In genomic region chr11:120011114-120011760, GRCm38 (mm10) we compare ENCODE assay signal across 11 mouse cellular contexts. TPM values are rescaled to one million over a fixed set of nuclear protein-coding genes. Genes with fewer than 3 reads are reported as not detected.
A peak's percentile ranks its signal among the peaks of the same experiment; 100 is the strongest.
DNase-seq lines count a peak whose midpoint lies in the region; ATAC-seq and TF ChIP-seq lines count a peak whose summit lies in the region.
"Had no signal": no experiment of that assay in that cellular context is flagged by ENCODE, and none has a peak within 500 bp of the region (broad histone marks: within the 10 kb centered on the region; RNA-seq: fewer than 3 reads in every experiment).

No protein-coding gene starts in this region.

- no peak for TF ChIP-seq POLR2A in cerebellum, adult 2 months (IDR thresholded peaks at IDR 0.05; ENCODE audit: borderline replicate concordance, insufficient read depth, low read length)
- no peak for TF ChIP-seq POLR2A in kidney, adult 2 months (IDR thresholded peaks at IDR 0.05; ENCODE audit: low read depth, low read length)

- no peaks in the 10 kb centered on the region for H3K9me3 ChIP-seq in kidney, embryonic 16.5 days (ENCODE audit: low read length)
- no peaks in the 10 kb centered on the region for H3K9me3 ChIP-seq in hindbrain, postnatal 0 days (ENCODE audit: low read length)

- 52% methylated on average over 11 of the region's 11 CpGs for WGBS in cerebellum, adult 2 months
- 70% methylated on average over 11 of the region's 11 CpGs for WGBS in kidney, embryonic 16.5 days
- 81% methylated on average over 11 of the region's 11 CpGs for WGBS in kidney, adult 2 months
- WGBS in hindbrain, postnatal 0 days, result 63% methylated on average over 11 of the region's 11 CpGs

- peaks cover 55% of the 10 kb centered on the region for H3K4me1 ChIP-seq in cerebellum, adult 2 months (ENCODE audit: control insufficient read depth, insufficient read depth, low read length)
- peaks cover 16% of the 10 kb centered on the region for H3K4me1 ChIP-seq in kidney, embryonic 16.5 days (ENCODE audit: insufficient read depth, low read length)
- H3K4me1 ChIP-seq in kidney, adult 2 months (ENCODE audit: control insufficient read depth, insufficient read depth, low read length), result peaks cover 7% of the 10 kb centered on the region; the same call in 1 of the 2 replicates
- no peaks in the 10 kb centered on the region for H3K4me1 ChIP-seq in hindbrain, postnatal 0 days (ENCODE audit: insufficient read depth, low read length)

- no peaks in the 10 kb centered on the region for H3K27me3 ChIP-seq in cerebellum, adult 2 months (ENCODE audit: control insufficient read depth, insufficient read depth, low read length)
- 0 out of 2 replicates have a peak, but pooled peaks cover 6% of the 10 kb centered on the region for H3K27me3 ChIP-seq in kidney, embryonic 16.5 days (ENCODE audit: insufficient read depth, low read length)
- no peaks in the 10 kb centered on the region for H3K27me3 ChIP-seq in kidney, adult 2 months (replicated peaks; ENCODE audit: control insufficient read depth, insufficient read depth, low read length)
- no peaks in the 10 kb centered on the region for H3K27me3 ChIP-seq in hindbrain, postnatal 0 days (ENCODE audit: insufficient read depth, low read length)

- H3K4me2 ChIP-seq in kidney, embryonic 16.5 days (replicated peaks; ENCODE audit: low read depth, low read length), result peak overlapping the region; percentile 40; the same call in 1 of the 2 replicates
- H3K4me2 ChIP-seq in hindbrain, postnatal 0 days (ENCODE audit: low read depth, low read length), result 0 out of 2 replicates have a peak overlapping the region, but pooled peaks have one; percentile 28

- no peak for TF ChIP-seq CTCF in cerebellum, adult 2 months (IDR thresholded peaks at IDR 0.05; ENCODE audit: borderline replicate concordance, insufficient read depth, low read depth, low read length)
- no peak for TF ChIP-seq CTCF in kidney, adult 2 months (conservative IDR thresholded peaks at IDR 0.05; ENCODE audit: insufficient read depth, insufficient read length, low read depth, low read length)
- no peak for TF ChIP-seq CTCF in hindbrain, postnatal 0 days (IDR thresholded peaks at IDR 0.05; ENCODE audit: low read depth)

- peak overlapping the region; percentile 14; the same call in 1 of the 2 replicates for H3K27ac ChIP-seq in cerebellum, adult 2 months (ENCODE audit: insufficient read depth, low read length)
- H3K27ac ChIP-seq in kidney, embryonic 16.5 days (ENCODE audit: low read length), result no peak overlapping the region
- H3K27ac ChIP-seq in kidney, adult 2 months (ENCODE audit: insufficient read depth, low read depth, low read length), result no peak overlapping the region
- H3K27ac ChIP-seq in hindbrain, postnatal 0 days, result no peak overlapping the region

- peak; percentile 57 to 60 for DNase-seq in cerebellum, adult 2 months
- no peak for DNase-seq in cerebellum, postnatal 4 days (ENCODE audit: low spot score in 2 of 2)
- no peak for DNase-seq in kidney, adult 2 months
- DNase-seq in cerebellum, adult 9-11 months, result peak; percentile 76
- no peak for DNase-seq in hindbrain, postnatal 0 days (ENCODE audit: low spot score)
- no peak for DNase-seq in urinary bladder, adult 2 months (ENCODE audit: low spot score)
- DNase-seq in gastrocnemius, postnatal 4 days (ENCODE audit: low spot score in 2 of 2), result no peak
- DNase-seq: adrenal gland, adult 8-10 months; layer of hippocampus, adult 9-11 months had no signal

- no peak overlapping the region for H3K4me3 ChIP-seq in cerebellum, adult 2 months (replicated peaks; ENCODE audit: insufficient read depth, low read depth, low read length)
- H3K4me3 ChIP-seq in kidney, embryonic 16.5 days (ENCODE audit: low read length), result no peak overlapping the region
- no peak overlapping the region for H3K4me3 ChIP-seq in kidney, adult 2 months (ENCODE audit: insufficient read depth, low read depth, low read length)
- no peak overlapping the region for H3K4me3 ChIP-seq in hindbrain, postnatal 0 days (ENCODE audit: low read length)

- ATAC-seq in kidney, embryonic 16.5 days (ENCODE audit: low FRiP score, low TSS enrichment), result no peak
- no peak for ATAC-seq in hindbrain, postnatal 0 days

- H3K36me3 ChIP-seq in kidney, embryonic 16.5 days (ENCODE audit: insufficient read depth, low read length), result no peaks in the 10 kb centered on the region
- H3K36me3 ChIP-seq in kidney, adult 2 months (ENCODE audit: control insufficient read depth, insufficient read depth, low read length), result no peaks in the 10 kb centered on the region
- peaks cover 14% of the 10 kb centered on the region; the same call in 1 of the 2 replicates for H3K36me3 ChIP-seq in hindbrain, postnatal 0 days (ENCODE audit: insufficient read depth, low read length)

- no peak overlapping the region for H3K9ac ChIP-seq in kidney, embryonic 16.5 days (replicated peaks; ENCODE audit: low read length)
- no peak overlapping the region for H3K9ac ChIP-seq in hindbrain, postnatal 0 days (replicated peaks; ENCODE audit: low read length)

RNA-seq across cellular contexts. Expression of gene Aatk, which starts 35.7 kb away (rescaled TPM):
- 296 and 298 TPM in 2 replicates for polyA plus RNA-seq in cerebellum, adult 2 months (2012; rRNA removed)
- 1.7 and 2.0 TPM in 2 replicates for polyA plus RNA-seq in kidney, embryonic 16.5 days (2015; fragmentation: Nextera tagmentation; extraction: Ambion mirVana)
- polyA plus RNA-seq in kidney, adult 2 months (2012; rRNA removed), result 5.1 and 6.8 TPM in 2 replicates
- 161 and 184 TPM in 2 replicates for total RNA-seq in hindbrain, postnatal 0 days (2014; rRNA removed)
- 33.3 and 35.5 TPM in 2 replicates for polyA plus RNA-seq in hindbrain, postnatal 0 days (2015; fragmentation: Nextera tagmentation; extraction: Ambion mirVana)
- 15.2 and 15.3 TPM in 2 replicates for polyA plus RNA-seq in urinary bladder, adult 2 months (2012; rRNA removed)
- total RNA-seq in gastrocnemius, postnatal 4 days (2021), result 10 to 100 TPM; 25.9 to 29.2 TPM
- total RNA-seq: megakaryocyte-erythroid progenitor cell, adult 5-6 weeks had no signal

Comparison
In these comparisons a context has a peak if more than half of its experiments do, and no peak if none do; other contexts are left out.
1. DNase-seq: peak in cerebellum, adult 2 months (2 of 2) and cerebellum, adult 9-11 months (single experiment); none in cerebellum, postnatal 4 days (0 of 2), kidney, adult 2 months (single experiment), hindbrain, postnatal 0 days (single experiment), urinary bladder, adult 2 months (single experiment) and gastrocnemius, postnatal 4 days (0 of 2).